Comparison of ENCODE assay signal across 8 mouse cellular contexts in genomic region chr12:51348698-51348998, GRCm38 (mm10). TPM values are rescaled to one million over a fixed set of nuclear protein-coding genes. Genes with fewer than 3 reads are reported as not detected.
DNase-seq lines count a peak whose midpoint lies in the region; ATAC-seq and TF ChIP-seq lines count a peak whose summit lies in the region.

No protein-coding gene starts in this region.

- peaks cover 15% of the 10 kb centered on the region for H3K36me3 ChIP-seq in kidney, embryonic 14.5 days (ENCODE audit: control insufficient read depth, insufficient read depth, low read length)
- H3K36me3 ChIP-seq in MEL (ENCODE audit: control insufficient read depth in 1 of 2, insufficient read depth in 2 of 2, low read length in 2 of 2), result peaks cover 14 to 15% of the 10 kb centered on the region in 2 experiments
- H3K36me3 ChIP-seq in heart, embryonic 16.5 days (ENCODE audit: control insufficient read depth, insufficient read depth), result peaks cover 7% of the 10 kb centered on the region
- peaks cover 33% of the 10 kb centered on the region for H3K36me3 ChIP-seq in midbrain, embryonic 10.5 days

- H3K79me2 ChIP-seq in MEL (ENCODE audit: control insufficient read depth, insufficient read depth, low read length, poor library complexity), result peaks cover 31% of the 10 kb centered on the region

- no peak for DNase-seq in kidney, adult 8-10 months
- DNase-seq in MEL (ENCODE audit: low read depth, low spot score), result no peak
- DNase-seq in midbrain, embryonic 10.5 days (ENCODE audit: low spot score), result no peak
- no peak for DNase-seq in urinary bladder, adult 18-20 months (ENCODE audit: low spot score in 2 of 2)
- DNase-seq in adrenal gland, postnatal 25 days, result no peak
- no peak for DNase-seq in thymus, postnatal 0 days (ENCODE audit: low spot score)

- WGBS in kidney, embryonic 14.5 days, result 1% methylated on average over 10 of the region's 10 CpGs
- WGBS in heart, embryonic 16.5 days, result under 1% methylated on average over 10 of the region's 10 CpGs
- WGBS in midbrain, embryonic 10.5 days, result 2% methylated on average over 10 of the region's 10 CpGs

- ATAC-seq in kidney, embryonic 14.5 days (ENCODE audit: low FRiP score, low TSS enrichment), result peak; percentile 18
- no peak for ATAC-seq in heart, embryonic 16.5 days (replicated peaks; ENCODE audit: extremely low read depth, insufficient read depth, low FRiP score)

- no peak for TF ChIP-seq RAD21 in MEL (IDR thresholded peaks at IDR 0.05; ENCODE audit: low read depth, low read length)

- H3K4me2 ChIP-seq in kidney, embryonic 14.5 days (replicated peaks; ENCODE audit: low read depth, low read length), result peak overlapping the region; percentile 44
- H3K4me2 ChIP-seq in heart, embryonic 16.5 days (ENCODE audit: low read depth, low read length), result peak overlapping the region; percentile 85

- TF ChIP-seq CTCF in MEL (IDR thresholded peaks at IDR 0.05 in 2 of 3, conservative IDR thresholded peaks at IDR 0.05 in 1 of 3; ENCODE audit: control insufficient read depth in 1 of 3, insufficient read depth in 1 of 3, low read depth in 2 of 3, low read length in 3 of 3, poor library complexity in 1 of 3, severe bottlenecking in 1 of 3), result no peak

- H3K4me3 ChIP-seq in kidney, embryonic 14.5 days (ENCODE audit: low read length), result peak overlapping the region; percentile 61
- H3K4me3 ChIP-seq in MEL (ENCODE audit: control insufficient read depth in 1 of 2, insufficient read depth in 1 of 2, low read depth in 2 of 2, low read length in 2 of 2), result peak overlapping the region; percentile 79 to 99
- peak overlapping the region; percentile 70 for H3K4me3 ChIP-seq in heart, embryonic 16.5 days (ENCODE audit: low read length)
- H3K4me3 ChIP-seq in midbrain, embryonic 10.5 days, result peak overlapping the region; percentile 78

- H3K9ac ChIP-seq in kidney, embryonic 14.5 days (ENCODE audit: low read depth, low read length), result peak overlapping the region; percentile 82
- H3K9ac ChIP-seq in MEL (ENCODE audit: control insufficient read depth, low read depth, low read length, poor library complexity, severe bottlenecking), result peak overlapping the region; percentile 89
- H3K9ac ChIP-seq in heart, embryonic 16.5 days (ENCODE audit: low read length), result peak overlapping the region; percentile 89

- no peaks in the 10 kb centered on the region for H3K9me3 ChIP-seq in kidney, embryonic 14.5 days (ENCODE audit: control insufficient read depth, low read length)
- no peaks in the 10 kb centered on the region for H3K9me3 ChIP-seq in MEL (replicated peaks; ENCODE audit: insufficient read depth, low read length)
- no peaks in the 10 kb centered on the region for H3K9me3 ChIP-seq in heart, embryonic 16.5 days (replicated peaks; ENCODE audit: control insufficient read depth, low read length)
- no peaks in the 10 kb centered on the region for H3K9me3 ChIP-seq in midbrain, embryonic 10.5 days (replicated peaks)

- H3K4me1 ChIP-seq in kidney, embryonic 14.5 days (ENCODE audit: control insufficient read depth, insufficient read depth, low read length), result peaks cover 8% of the 10 kb centered on the region
- H3K4me1 ChIP-seq in MEL (ENCODE audit: control insufficient read depth in 1 of 2, insufficient read depth in 2 of 2, low read length in 2 of 2), result peaks cover 0 to 6% of the 10 kb centered on the region in 2 experiments; a peak in 2 of 4 replicates
- H3K4me1 ChIP-seq in heart, embryonic 16.5 days (ENCODE audit: control insufficient read depth, insufficient read depth, low read length), result peaks cover 11% of the 10 kb centered on the region
- peaks cover 27% of the 10 kb centered on the region for H3K4me1 ChIP-seq in midbrain, embryonic 10.5 days

- no peak for TF ChIP-seq POLR2A in MEL (IDR thresholded peaks at IDR 0.05; ENCODE audit: control insufficient read depth in 1 of 2, insufficient read depth in 1 of 2, low read depth in 1 of 2, low read length in 2 of 2, poor library complexity in 1 of 2)

- H3K27me3 ChIP-seq in kidney, embryonic 14.5 days (ENCODE audit: control insufficient read depth, insufficient read depth, low read length), result no peaks in the 10 kb centered on the region
- H3K27me3 ChIP-seq in MEL (ENCODE audit: control insufficient read depth in 1 of 2, insufficient read depth in 2 of 2, low read length in 2 of 2), result no peaks in the 10 kb centered on the region
- no peaks in the 10 kb centered on the region for H3K27me3 ChIP-seq in heart, embryonic 16.5 days (ENCODE audit: control insufficient read depth, insufficient read depth, low read length)
- no peaks in the 10 kb centered on the region for H3K27me3 ChIP-seq in midbrain, embryonic 10.5 days (ENCODE audit: low read depth, poor library complexity, severe bottlenecking)

- TF ChIP-seq EP300 in MEL (IDR thresholded peaks at IDR 0.05; ENCODE audit: low read depth in 1 of 2, low read length in 2 of 2), result no peak

- H3K27ac ChIP-seq in kidney, embryonic 14.5 days (ENCODE audit: low read depth, low read length), result peak overlapping the region; percentile 93
- H3K27ac ChIP-seq in MEL (ENCODE audit: control insufficient read depth, low read depth, low read length), result peak overlapping the region; percentile 48
- H3K27ac ChIP-seq in heart, embryonic 16.5 days (ENCODE audit: low read length), result peak overlapping the region; percentile 96
- H3K27ac ChIP-seq in midbrain, embryonic 10.5 days (replicated peaks), result peak overlapping the region; percentile 97

TF ChIP-seq in MEL, 35 proteins besides CTCF, POLR2A, EP300 and RAD21:
- TF ChIP-seq E2F4 (IDR thresholded peaks at IDR 0.05; ENCODE audit: borderline replicate concordance, low read depth, low read length) (no peak), BHLHE40 (IDR thresholded peaks at IDR 0.05; ENCODE audit: borderline replicate concordance, low read depth, low read length) (no peak), KAT2A (conservative IDR thresholded peaks at IDR 0.05; ENCODE audit: low read depth, low read length) (no peak), MAZ (IDR thresholded peaks at IDR 0.05; ENCODE audit: low read depth, low read length) (no peak), GATA1 (IDR thresholded peaks at IDR 0.05; ENCODE audit: low read depth, low read length) (no peak), POLR2AphosphoS2 (IDR thresholded peaks at IDR 0.05; ENCODE audit: low read length) (no peak), MAFK (IDR thresholded peaks at IDR 0.05; ENCODE audit: borderline replicate concordance, low read depth, low read length) (no peak), ZNF384 (IDR thresholded peaks at IDR 0.05; ENCODE audit: low read depth, low read length) (no peak), USF1 (IDR thresholded peaks at IDR 0.05; ENCODE audit: low read depth, low read length) (no peak), CHD1 (IDR thresholded peaks at IDR 0.05; ENCODE audit: low read depth, low read length) (no peak)

RNA-seq across cellular contexts. Expression of gene G2e3, which starts 0.8 kb away (rescaled TPM):
- 29.1 and 38.8 TPM in 2 replicates for polyA plus RNA-seq in kidney, embryonic 14.5 days (2014; fragmentation: Nextera tagmentation; extraction: Ambion mirVana)
- total RNA-seq in MEL (2012; rRNA removed), result 11.3 and 14.1 TPM in 2 replicates
- 10 to 100 TPM; 10.6 to 42.5 TPM for polyA plus RNA-seq in MEL (2012; ENCODE audit: insufficient read depth in 1 of 2, insufficient read length in 2 of 2, low read depth in 1 of 2, low replicate concordance in 2 of 2, missing spikeins in 1 of 2)
- polyA plus RNA-seq in heart, embryonic 16.5 days (2015; fragmentation: Nextera tagmentation; extraction: Ambion mirVana), result 18.1 and 18.7 TPM in 2 replicates
- polyA plus RNA-seq in midbrain, embryonic 10.5 days (2016; fragmentation: Nextera tagmentation; extraction: Ambion mirVana), result 45.5 and 48.1 TPM in 2 replicates
- total RNA-seq in adrenal gland, postnatal 25 days (2021), result 13.7 and 18.2 TPM in 2 replicates
- 23.7 and 28.0 TPM in 2 replicates for polyA plus RNA-seq in thymus, postnatal 0 days (2015; fragmentation: Nextera tagmentation; extraction: Ambion mirVana)

RNA-seq across cellular contexts. Expression of gene Scfd1, which starts 28.7 kb away (rescaled TPM):
- polyA plus RNA-seq in kidney, embryonic 14.5 days (2014; fragmentation: Nextera tagmentation; extraction: Ambion mirVana), result 86.8 and 91.9 TPM in 2 replicates
- total RNA-seq in MEL (2012; rRNA removed), result 35.4 and 36.6 TPM in 2 replicates
- 10 to 100 TPM in 1 of 2 experiments, not detected in 1; 28.0 TPM for polyA plus RNA-seq in MEL (2012; ENCODE audit: insufficient read depth in 1 of 2, insufficient read length in 2 of 2, low read depth in 1 of 2, low replicate concordance in 2 of 2, missing spikeins in 1 of 2)
- 56.6 and 61.7 TPM in 2 replicates for polyA plus RNA-seq in heart, embryonic 16.5 days (2015; fragmentation: Nextera tagmentation; extraction: Ambion mirVana)
- 65.2 and 70.0 TPM in 2 replicates for polyA plus RNA-seq in midbrain, embryonic 10.5 days (2016; fragmentation: Nextera tagmentation; extraction: Ambion mirVana)
- 65.0 and 72.2 TPM in 2 replicates for total RNA-seq in adrenal gland, postnatal 25 days (2021)
- 65.5 and 66.0 TPM in 2 replicates for polyA plus RNA-seq in thymus, postnatal 0 days (2015; fragmentation: Nextera tagmentation; extraction: Ambion mirVana)
